Mouse (Mus musculus) left cerebral cortex, postnatal 14 days (tissue): Measurements from ENCODE around the gene Pknox2. TPM values are rescaled to one million over a fixed set of nuclear protein-coding genes. Genes with fewer than 3 reads are reported as not detected.

Experiments used
- DNase-seq, 2 experiments: peaks; one replicate each; pipeline ENCODE4 v3.0.0; 2021 to 2022; ENCODE audit warnings: low spot score in 2 of 2, mixed read lengths in 1 of 2
- intact Hi-C: fragments of 180-260 bp; cut with DNase I; formaldehyde crosslinking; loops from one replicate; pipeline ENCODE4 v1.15.1; 2025
- total RNA-seq, 2 experiments: library from RNA; stranded (reverse); gene quantifications; 2 replicates each; pipeline ENCODE4 v1.2.3; 2021

The Pknox2 gene
- total RNA-seq, 2 experiments from 2014 or later = 77.8 to 78.8 TPM

GRCm38 (mm10) chr9:37115820-37116219 is 31.4 kb downstream of the Pknox2 start:
- DNase-seq = no peak
- intact Hi-C loops = no loop called here

- no peak for DNase-seq
- intact Hi-C loops = no loop called here
Observed at GRCm38 (mm10) chr9:37114286-37115267, 32.6 kb downstream of the Pknox2 start.

GRCm38 (mm10) chr9:37107546-37107945 is 39.7 kb downstream of the Pknox2 start:
- intact Hi-C loops = no loop called here
- DNase-seq = no peak

- intact Hi-C loops = no loop called here
- DNase-seq = no peak
Observed at GRCm38 (mm10) chr9:37106808-37107207, 40.4 kb downstream of the Pknox2 start.

- intact Hi-C loops = no loop called here
- no peak for DNase-seq
Observed at GRCm38 (mm10) chr9:37104249-37104648, 43.0 kb downstream of the Pknox2 start.

GRCm38 (mm10) chr9:37103778-37104177 is 43.4 kb downstream of the Pknox2 start:
- intact Hi-C loops = no loop called here
- DNase-seq = no peak

- DNase-seq = no peak
- intact Hi-C loops = no loop called here
Observed at GRCm38 (mm10) chr9:37101059-37101940, 45.9 kb downstream of the Pknox2 start.

GRCm38 (mm10) chr9:37099595-37099994 is 47.6 kb downstream of the Pknox2 start:
- no peak for DNase-seq
- intact Hi-C loops = no loop called here

- intact Hi-C loops = no loop called here
- DNase-seq = no peak
Observed at GRCm38 (mm10) chr9:37098600-37098999, 48.6 kb downstream of the Pknox2 start.

- intact Hi-C loops = no loop called here
- DNase-seq = no peak
Observed at GRCm38 (mm10) chr9:37094230-37094990, 52.8 kb downstream of the Pknox2 start.

GRCm38 (mm10) chr9:37093086-37093485 is 54.1 kb downstream of the Pknox2 start:
- intact Hi-C loops = no loop called here
- DNase-seq = no peak

GRCm38 (mm10) chr9:37089894-37090652 is 57.1 kb downstream of the Pknox2 start:
- intact Hi-C loops = no loop called here

GRCm38 (mm10) chr9:37085370-37085769 is 61.8 kb downstream of the Pknox2 start:
- intact Hi-C loops = no loop called here

More at GRCm38 (mm10) chr9:37089894-37090652, 57.1 kb downstream of the Pknox2 start:
- DNase-seq = no peak

GRCm38 (mm10) chr9:37082246-37082645 is 65.0 kb downstream of the Pknox2 start:
- intact Hi-C loops = no loop called here
- DNase-seq = no peak

More at GRCm38 (mm10) chr9:37085370-37085769, 61.8 kb downstream of the Pknox2 start:
- DNase-seq = peak; percentile 47 to 72

GRCm38 (mm10) chr9:37080309-37080708 is 66.9 kb downstream of the Pknox2 start:
- no peak for DNase-seq
- intact Hi-C loops = no loop called here

- DNase-seq = no peak
- intact Hi-C loops = no loop called here
Observed at GRCm38 (mm10) chr9:37077063-37077418, 70.2 kb downstream of the Pknox2 start.

- intact Hi-C loops = no loop called here
- peak; percentile 43 to 51 for DNase-seq
Observed at GRCm38 (mm10) chr9:37076386-37077062, 70.7 kb downstream of the Pknox2 start.

- intact Hi-C loops = no loop called here
- no peak for DNase-seq
Observed at GRCm38 (mm10) chr9:37075903-37076302, 71.3 kb downstream of the Pknox2 start.
